Mouse (Mus musculus): ENCODE measurements around the gene Dynll1.
"Not testable (repeated sequence)": the region's sequence is repeated elsewhere in the genome, so short reads cannot be mapped to it uniquely, and the experiment has no call there.

DNA sequence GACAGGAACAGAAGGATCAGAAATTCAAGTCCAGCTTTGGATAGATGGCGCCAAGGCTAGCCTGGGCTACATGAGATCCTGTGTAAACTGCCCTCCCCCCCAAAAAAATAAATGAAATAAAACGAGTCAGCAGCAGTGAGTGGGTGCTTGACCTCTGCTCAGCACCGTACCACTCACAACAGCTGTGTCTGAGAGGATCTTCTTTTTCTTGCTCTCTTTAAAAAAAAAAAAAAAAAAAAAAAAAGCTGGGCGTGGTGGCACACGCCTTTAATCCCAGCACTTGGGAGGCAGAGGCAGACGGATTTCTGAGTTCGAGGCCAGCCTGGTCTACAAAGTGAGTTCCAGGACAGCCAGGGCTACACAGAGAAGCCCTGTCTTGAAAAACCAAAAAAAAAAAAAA is 1.4 kb upstream of the Dynll1 start:
- TF ChIP-seq TAL1, GATA1 (IDR thresholded peaks at IDR 0.05; ENCODE audit: low read length): not testable (repeated sequence)
